In the genomic region with DNA sequence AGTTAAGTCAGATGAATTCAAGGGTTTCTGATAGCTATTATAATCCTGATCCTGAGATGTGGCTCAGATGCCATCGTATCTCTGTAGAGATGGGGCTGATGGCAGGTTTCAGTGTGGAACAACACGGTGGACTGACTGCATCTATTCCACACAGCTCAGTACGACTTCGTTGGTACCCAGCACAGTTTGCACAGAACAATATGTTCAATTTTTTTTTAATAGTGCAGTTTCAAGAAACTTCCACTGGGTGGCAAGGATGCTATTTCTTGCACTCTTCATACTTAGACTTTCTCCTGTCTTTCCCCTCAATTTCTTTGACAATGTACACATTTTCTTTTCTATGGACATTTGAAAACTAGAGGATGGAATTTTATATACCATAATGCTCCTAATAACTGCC, we compare ENCODE assay signal across 9 mouse cellular contexts.
DNase-seq lines count a peak whose midpoint lies in the region; ATAC-seq and TF ChIP-seq lines count a peak whose summit lies in the region.
"Had no signal": no experiment of that assay in that cellular context is flagged by ENCODE, and none has a peak within 500 bp of the region (broad histone marks: within the 10 kb centered on the region; RNA-seq: fewer than 3 reads in every experiment).

No protein-coding gene starts in this region.

- peak; percentile 46 for ATAC-seq in kidney, embryonic 14.5 days (ENCODE audit: low FRiP score, low TSS enrichment)
- ATAC-seq in forebrain, embryonic 13.5 days = peak; percentile 78
- peak; percentile 35 for ATAC-seq in midbrain, embryonic 12.5 days (ENCODE audit: low FRiP score, low read depth)
- no peak for ATAC-seq in liver, embryonic 12.5 days
- ATAC-seq in heart, embryonic 11.5 days (replicated peaks; ENCODE audit: insufficient number of reproducible peaks, low FRiP score, low TSS enrichment) = no peak

- no peak for TF ChIP-seq POLR2A in thymus, adult 2 months (IDR thresholded peaks at IDR 0.05; ENCODE audit: control insufficient read depth, extremely low read depth, insufficient read depth, low read length, poor library complexity)

- H3K9ac ChIP-seq in kidney, embryonic 14.5 days (ENCODE audit: low read depth, low read length) = no peak overlapping the region
- H3K9ac ChIP-seq in forebrain, embryonic 13.5 days = no peak overlapping the region
- H3K9ac ChIP-seq in midbrain, embryonic 12.5 days (replicated peaks) = no peak overlapping the region
- H3K9ac ChIP-seq in liver, embryonic 12.5 days = no peak overlapping the region
- H3K9ac ChIP-seq in heart, embryonic 11.5 days (ENCODE audit: low read depth, low read length) = no peak overlapping the region

- no peak overlapping the region for H3K4me2 ChIP-seq in kidney, embryonic 14.5 days (replicated peaks; ENCODE audit: low read depth, low read length)
- no peak overlapping the region for H3K4me2 ChIP-seq in forebrain, embryonic 13.5 days
- no peak overlapping the region for H3K4me2 ChIP-seq in midbrain, embryonic 12.5 days (replicated peaks)
- H3K4me2 ChIP-seq in liver, embryonic 12.5 days = no peak overlapping the region
- no peak overlapping the region for H3K4me2 ChIP-seq in heart, embryonic 11.5 days

- no peak for TF ChIP-seq CTCF in thymus, adult 2 months (IDR thresholded peaks at IDR 0.05; ENCODE audit: borderline replicate concordance, control insufficient read depth, extremely low read depth, insufficient read depth, low read length, poor library complexity)

- no peaks in the 10 kb centered on the region for H3K9me3 ChIP-seq in kidney, embryonic 14.5 days (ENCODE audit: control insufficient read depth, low read length)
- H3K9me3 ChIP-seq in forebrain, embryonic 13.5 days (replicated peaks) = no peaks in the 10 kb centered on the region
- no peaks in the 10 kb centered on the region for H3K9me3 ChIP-seq in midbrain, embryonic 12.5 days
- no peaks in the 10 kb centered on the region for H3K9me3 ChIP-seq in liver, embryonic 12.5 days (replicated peaks)
- H3K9me3 ChIP-seq in heart, embryonic 11.5 days (replicated peaks; ENCODE audit: control insufficient read depth, low read length) = no peaks in the 10 kb centered on the region

- 60% methylated on average over 4 of the region's 4 CpGs for WGBS in kidney, embryonic 14.5 days
- WGBS in forebrain, embryonic 13.5 days = 36% methylated on average over 4 of the region's 4 CpGs
- WGBS in midbrain, embryonic 12.5 days = 47% methylated on average over 4 of the region's 4 CpGs
- WGBS in liver, embryonic 12.5 days (ENCODE audit: insufficient replicate concordance) = 49% methylated on average over 4 of the region's 4 CpGs
- 60% methylated on average over 4 of the region's 4 CpGs for WGBS in heart, embryonic 11.5 days (ENCODE audit: insufficient replicate concordance)
- 42% methylated on average over 4 of the region's 4 CpGs for WGBS in thymus, adult 2 months

- H3K27me3 ChIP-seq in kidney, embryonic 14.5 days (ENCODE audit: control insufficient read depth, insufficient read depth, low read length) = no peaks in the 10 kb centered on the region
- H3K27me3 ChIP-seq in forebrain, embryonic 13.5 days = no peaks in the 10 kb centered on the region
- no peaks in the 10 kb centered on the region for H3K27me3 ChIP-seq in midbrain, embryonic 12.5 days
- no peaks in the 10 kb centered on the region for H3K27me3 ChIP-seq in liver, embryonic 12.5 days (replicated peaks)
- no peaks in the 10 kb centered on the region for H3K27me3 ChIP-seq in heart, embryonic 11.5 days (ENCODE audit: control insufficient read depth, insufficient read depth, low read length)
- H3K27me3 ChIP-seq in thymus, adult 2 months (ENCODE audit: control insufficient read depth, insufficient read depth, low read length) = no peaks in the 10 kb centered on the region

- H3K27ac ChIP-seq in kidney, embryonic 14.5 days (ENCODE audit: low read depth, low read length) = no peak overlapping the region
- no peak overlapping the region for H3K27ac ChIP-seq in forebrain, embryonic 13.5 days
- no peak overlapping the region for H3K27ac ChIP-seq in midbrain, embryonic 12.5 days (replicated peaks)
- H3K27ac ChIP-seq in liver, embryonic 12.5 days = no peak overlapping the region
- H3K27ac ChIP-seq in heart, embryonic 11.5 days (ENCODE audit: low read depth, low read length) = no peak overlapping the region
- no peak overlapping the region for H3K27ac ChIP-seq in thymus, adult 2 months (ENCODE audit: control insufficient read depth, insufficient read depth, low read length)

- H3K4me1 ChIP-seq in kidney, embryonic 14.5 days (ENCODE audit: control insufficient read depth, insufficient read depth, low read length) = no peaks in the 10 kb centered on the region
- H3K4me1 ChIP-seq in forebrain, embryonic 13.5 days = no peaks in the 10 kb centered on the region
- H3K4me1 ChIP-seq in midbrain, embryonic 12.5 days = peaks cover 9% of the 10 kb centered on the region
- no peaks in the 10 kb centered on the region for H3K4me1 ChIP-seq in liver, embryonic 12.5 days
- H3K4me1 ChIP-seq in heart, embryonic 11.5 days (ENCODE audit: control insufficient read depth, insufficient read depth, low read length) = no peaks in the 10 kb centered on the region
- H3K4me1 ChIP-seq in thymus, adult 2 months (replicated peaks; ENCODE audit: control insufficient read depth, insufficient read depth, low read length) = no peaks in the 10 kb centered on the region

- H3K36me3 ChIP-seq in kidney, embryonic 14.5 days (ENCODE audit: control insufficient read depth, insufficient read depth, low read length) = no peaks in the 10 kb centered on the region
- H3K36me3 ChIP-seq in forebrain, embryonic 13.5 days (ENCODE audit: poor library complexity, severe bottlenecking) = no peaks in the 10 kb centered on the region
- no peaks in the 10 kb centered on the region for H3K36me3 ChIP-seq in midbrain, embryonic 12.5 days
- no peaks in the 10 kb centered on the region for H3K36me3 ChIP-seq in liver, embryonic 12.5 days
- H3K36me3 ChIP-seq in heart, embryonic 11.5 days (ENCODE audit: control insufficient read depth, insufficient read depth, low read length) = no peaks in the 10 kb centered on the region
- no peaks in the 10 kb centered on the region for H3K36me3 ChIP-seq in thymus, adult 2 months (ENCODE audit: control insufficient read depth, insufficient read depth, low read length)

- no peak overlapping the region for H3K4me3 ChIP-seq in kidney, embryonic 14.5 days (ENCODE audit: low read length)
- no peak overlapping the region for H3K4me3 ChIP-seq in forebrain, embryonic 13.5 days
- H3K4me3 ChIP-seq in midbrain, embryonic 12.5 days = no peak overlapping the region
- no peak overlapping the region for H3K4me3 ChIP-seq in liver, embryonic 12.5 days
- no peak overlapping the region for H3K4me3 ChIP-seq in heart, embryonic 11.5 days (ENCODE audit: low read depth, low read length)
- no peak overlapping the region for H3K4me3 ChIP-seq in thymus, adult 2 months (ENCODE audit: control insufficient read depth, insufficient read depth, low read length)
- H3K4me3 ChIP-seq: erythroblast, embryonic 14.5 days had no signal

- DNase-seq in kidney, adult 18-20 months = no peak
- DNase-seq in brain, adult 2 months (ENCODE audit: low read depth, low spot score) = peak; percentile 70
- no peak for DNase-seq in thymus, adult 2 months

Comparison
In these comparisons a context has a peak if more than half of its experiments do, and no peak if none do; other contexts are left out.
1. ATAC-seq: peak in kidney, embryonic 14.5 days (single experiment), forebrain, embryonic 13.5 days (single experiment) and midbrain, embryonic 12.5 days (single experiment); none in liver, embryonic 12.5 days (single experiment) and heart, embryonic 11.5 days (single experiment).